Mouse (Mus musculus): ENCODE results near the gene Farsb. TPM values are rescaled to one million over a fixed set of nuclear protein-coding genes. Genes with fewer than 3 reads are reported as not detected.

Gene Farsb
- total and polyA plus RNA-seq, 3 experiments = 7.4 to 295 (median 121) TPM

DNA sequence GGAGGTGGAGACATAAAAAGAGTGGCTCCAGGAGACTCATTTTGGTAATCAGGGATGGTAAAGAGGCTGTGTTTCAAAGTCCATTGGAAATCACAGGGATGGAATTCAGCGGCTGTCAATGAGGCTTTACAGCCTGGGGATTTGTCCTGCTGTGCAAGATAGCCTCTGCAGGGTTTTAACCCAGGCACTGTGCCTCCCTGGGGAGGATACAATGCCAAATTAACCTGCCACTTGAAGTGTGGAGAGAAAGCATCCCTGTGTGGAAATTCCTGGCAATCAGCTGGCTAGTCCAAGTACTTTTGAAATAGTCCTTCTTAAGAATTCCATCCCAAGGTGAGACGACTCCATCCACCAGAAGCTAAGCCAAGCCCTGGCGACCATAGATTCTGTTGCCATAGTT, 99.8 kb downstream of the Farsb start:
- Histone ChIP-seq H3K9me3 (replicated peaks) (no peaks in the 10 kb centered on the region), H3K4me3 (ENCODE audit: low read depth, low read length) (no peak overlapping the region), H3K36me3 (replicated peaks) (no peaks in the 10 kb centered on the region), H3K4me1 (ENCODE audit: insufficient read depth, low read depth, low read length) (no peaks in the 10 kb centered on the region), H3K27me3 (ENCODE audit: insufficient read depth, low read length) (peaks cover 24% of the 10 kb centered on the region)
- TF ChIP-seq GATA1 (IDR thresholded peaks at IDR 0.05; ENCODE audit: borderline replicate concordance, low read length) = no peak
- no peak for TF ChIP-seq TAL1 (conservative IDR thresholded peaks at IDR 0.05; ENCODE audit: low read depth, low read length)
- TF ChIP-seq POLR2AphosphoS5 (IDR thresholded peaks at IDR 0.05; ENCODE audit: insufficient replicate concordance, low read depth, low read length) = no peak
- no peak for TF ChIP-seq GATA2 (IDR thresholded peaks at IDR 0.05; ENCODE audit: borderline replicate concordance, low read depth, low read length)
- ATAC-seq (ENCODE audit: extremely low read depth, insufficient number of reproducible peaks, low FRiP score, poor library complexity, severe bottlenecking) = no peak
- DNase-seq (ENCODE audit: low spot score) = no peak

DNA sequence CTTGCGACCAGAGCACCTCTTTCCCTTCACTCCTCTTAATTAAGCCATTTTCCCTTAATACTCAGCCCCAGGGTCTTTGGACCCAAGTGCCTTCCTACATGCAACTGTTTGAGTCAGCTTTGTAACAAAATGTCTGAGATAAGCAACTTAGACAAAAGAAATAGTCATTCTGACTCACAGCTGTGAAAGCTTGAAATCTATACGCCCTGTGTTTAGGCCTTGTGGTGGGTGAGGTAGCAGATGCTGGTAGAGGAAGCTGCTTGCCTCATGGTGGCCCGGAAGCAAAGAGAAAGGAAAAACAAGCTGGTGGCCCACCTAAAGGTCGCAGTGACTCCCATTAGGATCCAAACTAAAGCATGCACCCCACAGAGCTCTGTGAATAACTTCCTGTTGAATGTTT, 100.8 kb downstream of the Farsb start:
- Histone ChIP-seq H3K27me3 (ENCODE audit: insufficient read depth, low read length) (peaks cover 23% of the 10 kb centered on the region), H3K4me3 (ENCODE audit: low read depth, low read length) (no peak overlapping the region), H3K9me3 (replicated peaks) (no peaks in the 10 kb centered on the region), H3K36me3 (replicated peaks) (no peaks in the 10 kb centered on the region), H3K4me1 (ENCODE audit: insufficient read depth, low read depth, low read length) (no peaks in the 10 kb centered on the region)
- ATAC-seq (ENCODE audit: extremely low read depth, insufficient number of reproducible peaks, low FRiP score, poor library complexity, severe bottlenecking) (no peak), DNase-seq (ENCODE audit: low spot score) (no peak)
- TF ChIP-seq POLR2AphosphoS5 (IDR thresholded peaks at IDR 0.05; ENCODE audit: insufficient replicate concordance, low read depth, low read length) = no peak
- TF ChIP-seq GATA2 (IDR thresholded peaks at IDR 0.05; ENCODE audit: borderline replicate concordance, low read depth, low read length) = no peak
- no peak for TF ChIP-seq TAL1 (conservative IDR thresholded peaks at IDR 0.05; ENCODE audit: low read depth, low read length)
- TF ChIP-seq GATA1 (IDR thresholded peaks at IDR 0.05; ENCODE audit: borderline replicate concordance, low read length) = no peak
- TF ChIP-seq CTCF (IDR thresholded peaks at IDR 0.05; ENCODE audit: low read depth, low read length) = no peak

DNA sequence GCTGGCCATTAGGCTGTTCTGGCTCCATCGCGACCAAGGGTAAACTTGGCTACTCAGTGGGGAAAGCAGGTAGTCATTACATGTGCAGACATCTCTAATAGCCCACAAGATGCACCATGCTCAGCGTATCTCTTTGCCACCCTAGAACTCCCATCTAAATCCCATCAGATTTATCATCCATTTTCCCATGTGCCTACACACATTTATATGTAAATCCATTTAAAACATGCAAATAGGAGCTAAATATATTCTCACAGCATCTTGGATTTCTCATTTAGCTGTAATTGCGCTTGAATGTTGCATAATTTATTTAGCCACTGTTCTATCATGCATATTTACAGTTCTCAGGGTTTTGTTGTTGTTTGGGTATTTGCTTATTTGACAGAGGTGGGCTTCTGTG, 107.7 kb downstream of the Farsb start:
- H3K4me3 ChIP-seq (ENCODE audit: low read depth, low read length) = no peak overlapping the region
- DNase-seq (ENCODE audit: low spot score) = no peak
- no peak for ATAC-seq (ENCODE audit: extremely low read depth, insufficient number of reproducible peaks, low FRiP score, poor library complexity, severe bottlenecking)
- H3K36me3 ChIP-seq (replicated peaks) = no peaks in the 10 kb centered on the region
- H3K4me1 ChIP-seq (ENCODE audit: insufficient read depth, low read depth, low read length) = no peaks in the 10 kb centered on the region
- H3K27me3 ChIP-seq (ENCODE audit: insufficient read depth, low read length) = peaks cover 17% of the 10 kb centered on the region
- TF ChIP-seq POLR2AphosphoS5 (IDR thresholded peaks at IDR 0.05; ENCODE audit: insufficient replicate concordance, low read depth, low read length) (no peak), CTCF (IDR thresholded peaks at IDR 0.05; ENCODE audit: low read depth, low read length) (no peak), GATA1 (IDR thresholded peaks at IDR 0.05; ENCODE audit: borderline replicate concordance, low read length) (no peak), GATA2 (IDR thresholded peaks at IDR 0.05; ENCODE audit: borderline replicate concordance, low read depth, low read length) (no peak), TAL1 (conservative IDR thresholded peaks at IDR 0.05; ENCODE audit: low read depth, low read length) (no peak)
- no peaks in the 10 kb centered on the region for H3K9me3 ChIP-seq (replicated peaks)

DNA sequence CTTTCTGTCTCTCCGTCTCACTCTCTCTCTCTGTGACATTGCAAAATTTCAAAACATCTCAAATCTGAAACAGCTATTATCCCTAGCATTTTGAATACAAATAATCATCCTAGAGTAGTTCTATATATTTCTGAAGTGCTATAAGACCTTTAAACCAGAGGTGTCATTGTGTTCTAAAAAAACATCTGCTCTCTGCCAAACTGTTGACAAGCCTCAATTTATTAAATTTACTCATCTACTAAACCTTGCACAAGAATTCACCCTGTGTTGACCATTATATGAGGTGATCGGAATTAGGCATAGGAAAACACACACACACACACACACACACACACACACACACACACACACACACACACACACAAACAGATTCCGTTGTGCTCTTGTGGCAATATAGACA, 113.6 kb downstream of the Farsb start:
- no peaks in the 10 kb centered on the region for H3K9me3 ChIP-seq (replicated peaks)
- no peak overlapping the region for H3K4me3 ChIP-seq (ENCODE audit: low read depth, low read length)
- peaks cover 9% of the 10 kb centered on the region; the same call in 1 of the 2 replicates for H3K27me3 ChIP-seq (ENCODE audit: insufficient read depth, low read length)
- no peak for ATAC-seq (ENCODE audit: extremely low read depth, insufficient number of reproducible peaks, low FRiP score, poor library complexity, severe bottlenecking)
- TF ChIP-seq GATA2 (IDR thresholded peaks at IDR 0.05; ENCODE audit: borderline replicate concordance, low read depth, low read length) (no peak), CTCF (IDR thresholded peaks at IDR 0.05; ENCODE audit: low read depth, low read length) (no peak), TAL1 (conservative IDR thresholded peaks at IDR 0.05; ENCODE audit: low read depth, low read length) (no peak), POLR2AphosphoS5 (IDR thresholded peaks at IDR 0.05; ENCODE audit: insufficient replicate concordance, low read depth, low read length) (no peak), GATA1 (IDR thresholded peaks at IDR 0.05; ENCODE audit: borderline replicate concordance, low read length) (no peak)
- H3K4me1 ChIP-seq (ENCODE audit: insufficient read depth, low read depth, low read length) = no peaks in the 10 kb centered on the region
- DNase-seq (ENCODE audit: low spot score) = no peak
- no peaks in the 10 kb centered on the region for H3K36me3 ChIP-seq (replicated peaks)

DNA sequence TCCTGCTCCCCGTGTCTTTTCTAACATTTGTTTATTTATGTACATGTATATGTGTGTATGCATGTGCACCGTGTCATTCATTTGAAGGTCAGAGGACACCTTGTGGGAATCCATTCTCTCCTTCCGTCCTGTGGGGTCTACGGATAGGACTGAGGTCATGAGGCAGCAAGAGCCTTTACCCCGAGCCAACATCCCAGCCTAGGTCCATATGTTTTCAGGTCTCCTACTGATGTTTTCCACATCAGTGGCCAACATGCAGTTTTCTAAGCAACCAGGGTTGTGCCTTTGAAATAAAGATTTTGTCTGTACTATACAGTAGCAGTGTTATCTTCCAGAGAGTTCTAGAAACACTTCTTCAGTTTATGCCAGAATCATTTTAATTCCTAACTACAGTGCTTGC, 114.9 kb downstream of the Farsb start:
- no peaks in the 10 kb centered on the region for H3K4me1 ChIP-seq (ENCODE audit: insufficient read depth, low read depth, low read length)
- ATAC-seq (ENCODE audit: extremely low read depth, insufficient number of reproducible peaks, low FRiP score, poor library complexity, severe bottlenecking) = no peak
- no peak for TF ChIP-seq CTCF (IDR thresholded peaks at IDR 0.05; ENCODE audit: low read depth, low read length)
- no peak for TF ChIP-seq POLR2AphosphoS5 (IDR thresholded peaks at IDR 0.05; ENCODE audit: insufficient replicate concordance, low read depth, low read length)
- TF ChIP-seq GATA2 (IDR thresholded peaks at IDR 0.05; ENCODE audit: borderline replicate concordance, low read depth, low read length) = no peak
- TF ChIP-seq TAL1 (conservative IDR thresholded peaks at IDR 0.05; ENCODE audit: low read depth, low read length) = no peak
- TF ChIP-seq GATA1 (IDR thresholded peaks at IDR 0.05; ENCODE audit: borderline replicate concordance, low read length) = no peak
- no peaks in the 10 kb centered on the region for H3K9me3 ChIP-seq (replicated peaks)
- no peak for DNase-seq (ENCODE audit: low spot score)
- no peaks in the 10 kb centered on the region for H3K36me3 ChIP-seq (replicated peaks)
- no peak overlapping the region for H3K4me3 ChIP-seq (ENCODE audit: low read depth, low read length)
- H3K27me3 ChIP-seq (ENCODE audit: insufficient read depth, low read length) = peaks cover 9% of the 10 kb centered on the region; the same call in 1 of the 2 replicates

DNA sequence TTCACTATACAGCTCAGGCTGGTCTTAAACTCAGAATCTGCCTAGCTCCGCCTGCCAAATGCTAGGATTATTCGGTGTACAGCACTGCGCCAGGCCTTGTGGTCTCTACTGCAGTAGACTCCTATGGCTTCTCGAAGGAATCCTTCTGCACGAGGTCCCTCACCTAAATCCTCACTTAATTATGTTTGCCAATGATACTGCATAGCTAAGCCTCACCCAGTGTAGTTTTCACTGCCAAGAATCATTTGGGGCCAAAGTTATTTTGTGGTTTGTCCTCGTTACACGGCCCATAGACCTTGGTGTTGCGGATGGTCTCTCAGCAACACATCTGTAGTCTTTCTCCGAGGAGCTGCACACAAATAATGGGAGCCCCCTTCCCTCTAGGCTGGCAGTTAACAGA, 116.4 kb downstream of the Farsb start:
- ATAC-seq (ENCODE audit: extremely low read depth, insufficient number of reproducible peaks, low FRiP score, poor library complexity, severe bottlenecking) = no peak
- no peak for DNase-seq (ENCODE audit: low spot score)
- Histone ChIP-seq H3K27me3 (ENCODE audit: insufficient read depth, low read length) (peaks cover 11% of the 10 kb centered on the region; the same call in 1 of the 2 replicates), H3K36me3 (replicated peaks) (no peaks in the 10 kb centered on the region), H3K9me3 (replicated peaks) (no peaks in the 10 kb centered on the region), H3K4me1 (ENCODE audit: insufficient read depth, low read depth, low read length) (no peaks in the 10 kb centered on the region), H3K4me3 (ENCODE audit: low read depth, low read length) (no peak overlapping the region)
- TF ChIP-seq GATA1 (IDR thresholded peaks at IDR 0.05; ENCODE audit: borderline replicate concordance, low read length) (no peak), CTCF (IDR thresholded peaks at IDR 0.05; ENCODE audit: low read depth, low read length) (no peak), POLR2AphosphoS5 (IDR thresholded peaks at IDR 0.05; ENCODE audit: insufficient replicate concordance, low read depth, low read length) (no peak), GATA2 (IDR thresholded peaks at IDR 0.05; ENCODE audit: borderline replicate concordance, low read depth, low read length) (no peak), TAL1 (conservative IDR thresholded peaks at IDR 0.05; ENCODE audit: low read depth, low read length) (no peak)

Data from G1E (cell line).